Mouse (Mus musculus): ENCODE data around the gene Kremen2. TPM values are rescaled to one million over a fixed set of nuclear protein-coding genes. Genes with fewer than 3 reads are reported as not detected.

Gene Kremen2
- polyA plus RNA-seq, 1 experiment from 2014 or later: 2.8 TPM

GRCm38 (mm10) chr17:23744651-23745050 lies 982 bp downstream of the Kremen2 start:
- Histone ChIP-seq H3K27ac (ENCODE audit: low read depth, low read length) (no peak overlapping the region), H3K4me2 (replicated peaks; ENCODE audit: low read depth) (peak overlapping the region; percentile 68), H3K9me3 (ENCODE audit: control insufficient read depth) (no peaks in the 10 kb centered on the region), H3K9ac (ENCODE audit: low read depth, low read length) (no peak overlapping the region), H3K27me3 (replicated peaks; ENCODE audit: control insufficient read depth, insufficient read depth, low read length) (peaks cover 44% of the 10 kb centered on the region), H3K4me3 (ENCODE audit: low read depth, low read length) (peak overlapping the region; percentile 29; the same call in 1 of the 2 replicates), H3K4me1 (replicated peaks; ENCODE audit: control insufficient read depth, insufficient read depth, low read length) (peaks cover 4% of the 10 kb centered on the region; the same call in 1 of the 2 replicates), H3K36me3 (ENCODE audit: control insufficient read depth, insufficient read depth) (no peaks in the 10 kb centered on the region)
- no peak for TF ChIP-seq CTCF (IDR thresholded peaks at IDR 0.05; ENCODE audit: low read depth)
- ATAC-seq: no peak
- WGBS: 8% methylated on average over 14 of the region's 14 CpGs

GRCm38 (mm10) chr17:23744076-23744475 lies 1.6 kb downstream of the Kremen2 start:
- Histone ChIP-seq H3K27me3 (replicated peaks; ENCODE audit: control insufficient read depth, insufficient read depth, low read length) (peaks cover 44% of the 10 kb centered on the region), H3K4me3 (ENCODE audit: low read depth, low read length) (no peak overlapping the region), H3K9me3 (ENCODE audit: control insufficient read depth) (no peaks in the 10 kb centered on the region), H3K27ac (ENCODE audit: low read depth, low read length) (no peak overlapping the region), H3K36me3 (ENCODE audit: control insufficient read depth, insufficient read depth) (no peaks in the 10 kb centered on the region), H3K9ac (ENCODE audit: low read depth, low read length) (no peak overlapping the region), H3K4me1 (replicated peaks; ENCODE audit: control insufficient read depth, insufficient read depth, low read length) (peaks cover 4% of the 10 kb centered on the region; the same call in 1 of the 2 replicates), H3K4me2 (replicated peaks; ENCODE audit: low read depth) (0 out of 2 replicates have a peak overlapping the region, but pooled peaks have one; percentile 68)
- 29% methylated on average over 8 of the region's 8 CpGs for WGBS
- ATAC-seq: no peak
- no peak for TF ChIP-seq CTCF (IDR thresholded peaks at IDR 0.05; ENCODE audit: low read depth)

- no peak for TF ChIP-seq CTCF (IDR thresholded peaks at IDR 0.05; ENCODE audit: low read depth)
- ATAC-seq: no peak
- no peaks in the 10 kb centered on the region for H3K36me3 ChIP-seq (ENCODE audit: control insufficient read depth, insufficient read depth)
- peaks cover 4% of the 10 kb centered on the region; the same call in 1 of the 2 replicates for H3K4me1 ChIP-seq (replicated peaks; ENCODE audit: control insufficient read depth, insufficient read depth, low read length)
- no peak overlapping the region for H3K4me3 ChIP-seq (ENCODE audit: low read depth, low read length)
- no peak overlapping the region for H3K9ac ChIP-seq (ENCODE audit: low read depth, low read length)
- no peak overlapping the region for H3K27ac ChIP-seq (ENCODE audit: low read depth, low read length)
- peak overlapping the region; percentile 51 for H3K4me2 ChIP-seq (replicated peaks; ENCODE audit: low read depth)
- peaks cover 44% of the 10 kb centered on the region for H3K27me3 ChIP-seq (replicated peaks; ENCODE audit: control insufficient read depth, insufficient read depth, low read length)
- no peaks in the 10 kb centered on the region for H3K9me3 ChIP-seq (ENCODE audit: control insufficient read depth)
- WGBS: 64% methylated on average over 12 of the region's 12 CpGs
These were observed 2.7 kb downstream of the Kremen2 start for GRCm38 (mm10) chr17:23742941-23743340.

- Histone ChIP-seq H3K27me3 (replicated peaks; ENCODE audit: control insufficient read depth, insufficient read depth, low read length) (peaks cover 44% of the 10 kb centered on the region), H3K4me3 (ENCODE audit: low read depth, low read length) (peak overlapping the region; percentile 9; the same call in 1 of the 2 replicates), H3K4me2 (replicated peaks; ENCODE audit: low read depth) (peak overlapping the region; percentile 51), H3K27ac (ENCODE audit: low read depth, low read length) (no peak overlapping the region), H3K36me3 (ENCODE audit: control insufficient read depth, insufficient read depth) (peaks cover 5% of the 10 kb centered on the region; the same call in 1 of the 2 replicates), H3K4me1 (replicated peaks; ENCODE audit: control insufficient read depth, insufficient read depth, low read length) (peaks cover 4% of the 10 kb centered on the region; the same call in 1 of the 2 replicates), H3K9me3 (ENCODE audit: control insufficient read depth) (no peaks in the 10 kb centered on the region), H3K9ac (ENCODE audit: low read depth, low read length) (no peak overlapping the region)
- no peak for ATAC-seq
- TF ChIP-seq CTCF (IDR thresholded peaks at IDR 0.05; ENCODE audit: low read depth): no peak
- WGBS: 7% methylated on average over 44 of the region's 44 CpGs
These were observed 3.3 kb downstream of the Kremen2 start for GRCm38 (mm10) chr17:23742210-23742793.

- Histone ChIP-seq H3K4me1 (replicated peaks; ENCODE audit: control insufficient read depth, insufficient read depth, low read length) (peaks cover 4% of the 10 kb centered on the region; the same call in 1 of the 2 replicates), H3K36me3 (ENCODE audit: control insufficient read depth, insufficient read depth) (peaks cover 12% of the 10 kb centered on the region), H3K4me3 (ENCODE audit: low read depth, low read length) (peak overlapping the region; percentile 9; the same call in 1 of the 2 replicates), H3K27ac (ENCODE audit: low read depth, low read length) (no peak overlapping the region), H3K9ac (ENCODE audit: low read depth, low read length) (no peak overlapping the region), H3K27me3 (replicated peaks; ENCODE audit: control insufficient read depth, insufficient read depth, low read length) (peaks cover 44% of the 10 kb centered on the region), H3K4me2 (replicated peaks; ENCODE audit: low read depth) (peak overlapping the region; percentile 51; the same call in 1 of the 2 replicates), H3K9me3 (ENCODE audit: control insufficient read depth) (no peaks in the 10 kb centered on the region)
- ATAC-seq: no peak
- 52% methylated on average over 38 of the region's 38 CpGs for WGBS
- TF ChIP-seq CTCF (IDR thresholded peaks at IDR 0.05; ENCODE audit: low read depth): no peak
These were observed 4.0 kb downstream of the Kremen2 start for GRCm38 (mm10) chr17:23741359-23742209.

GRCm38 (mm10) chr17:23740598-23741021 lies 5.0 kb downstream of the Kremen2 start, which contains the start of gene Paqr4:
Gene Paqr4 (minus strand): TSS chr17:23740867.
- Histone ChIP-seq H3K9me3 (ENCODE audit: control insufficient read depth) (no peaks in the 10 kb centered on the region), H3K27ac (ENCODE audit: low read depth, low read length) (peak within 1 kb of the TSS; percentile 36; the same call in 1 of the 2 replicates), H3K4me3 (ENCODE audit: low read depth, low read length) (peak within 1 kb of the TSS; percentile 59), H3K27me3 (replicated peaks; ENCODE audit: control insufficient read depth, insufficient read depth, low read length) (peaks cover 37% of the 10 kb centered on the region), H3K4me1 (replicated peaks; ENCODE audit: control insufficient read depth, insufficient read depth, low read length) (peaks cover 4% of the 10 kb centered on the region; the same call in 1 of the 2 replicates), H3K9ac (ENCODE audit: low read depth, low read length) (peak within 1 kb of the TSS; percentile 60), H3K4me2 (replicated peaks; ENCODE audit: low read depth) (peak within 1 kb of the TSS; percentile 96), H3K36me3 (ENCODE audit: control insufficient read depth, insufficient read depth) (peaks cover 20% of the 10 kb centered on the region)
- ATAC-seq: peak; percentile 56
- no peak for TF ChIP-seq CTCF (IDR thresholded peaks at IDR 0.05; ENCODE audit: low read depth)
- WGBS: 3% methylated on average over 13 of the region's 13 CpGs
